Mouse (Mus musculus) right cerebral cortex, postnatal 25 days (tissue): ENCODE results near the gene Tcp11l2.

ENCODE experiments used
- DNase-seq: peaks from one replicate; pipeline ENCODE4 v3.0.0; 2022

Gene Tcp11l2

GRCm38 (mm10) chr10:84558511-84558910 is 17.9 kb upstream of the Tcp11l2 start:
- DNase-seq = no peak

DNA sequence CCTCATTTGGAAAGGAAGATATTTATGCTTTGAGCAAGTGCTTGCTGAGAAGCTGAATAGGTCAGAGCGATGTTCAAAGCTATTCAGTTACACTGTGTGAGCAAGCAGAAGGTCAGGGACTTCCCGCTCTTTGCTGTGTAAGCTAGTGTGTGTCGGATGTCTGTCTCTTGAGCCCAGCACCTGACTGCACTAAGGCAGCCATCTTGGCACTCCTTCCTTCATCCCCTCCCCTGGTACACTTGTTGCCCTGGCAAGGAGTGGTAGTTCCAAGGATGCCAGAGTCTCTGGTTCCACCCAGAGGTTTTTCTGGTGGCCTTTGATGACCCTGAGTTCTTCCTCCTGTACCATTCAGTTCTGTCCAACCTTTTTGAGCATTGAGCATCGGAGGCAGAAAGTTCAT is 16.4 kb upstream of the Tcp11l2 start:
- DNase-seq = no peak

DNA sequence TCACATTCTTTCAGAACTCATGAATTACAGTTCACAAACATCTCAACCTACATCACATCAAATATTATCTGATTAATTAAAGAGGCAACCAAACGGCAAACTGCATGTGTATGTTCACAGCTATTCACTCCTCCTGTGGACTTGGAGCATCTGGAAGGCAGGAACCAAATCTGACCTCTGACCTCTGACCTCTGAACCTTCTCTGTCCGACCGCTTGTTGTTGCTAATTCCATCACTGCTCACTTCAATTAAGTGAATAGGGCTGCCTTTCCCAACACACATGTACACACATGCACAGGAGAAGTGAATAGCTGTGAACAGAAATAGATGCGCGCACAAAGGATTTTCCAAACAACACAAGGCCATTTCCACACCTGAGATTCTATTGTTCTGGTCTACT is 14.3 kb upstream of the Tcp11l2 start:
- DNase-seq = no peak

DNA sequence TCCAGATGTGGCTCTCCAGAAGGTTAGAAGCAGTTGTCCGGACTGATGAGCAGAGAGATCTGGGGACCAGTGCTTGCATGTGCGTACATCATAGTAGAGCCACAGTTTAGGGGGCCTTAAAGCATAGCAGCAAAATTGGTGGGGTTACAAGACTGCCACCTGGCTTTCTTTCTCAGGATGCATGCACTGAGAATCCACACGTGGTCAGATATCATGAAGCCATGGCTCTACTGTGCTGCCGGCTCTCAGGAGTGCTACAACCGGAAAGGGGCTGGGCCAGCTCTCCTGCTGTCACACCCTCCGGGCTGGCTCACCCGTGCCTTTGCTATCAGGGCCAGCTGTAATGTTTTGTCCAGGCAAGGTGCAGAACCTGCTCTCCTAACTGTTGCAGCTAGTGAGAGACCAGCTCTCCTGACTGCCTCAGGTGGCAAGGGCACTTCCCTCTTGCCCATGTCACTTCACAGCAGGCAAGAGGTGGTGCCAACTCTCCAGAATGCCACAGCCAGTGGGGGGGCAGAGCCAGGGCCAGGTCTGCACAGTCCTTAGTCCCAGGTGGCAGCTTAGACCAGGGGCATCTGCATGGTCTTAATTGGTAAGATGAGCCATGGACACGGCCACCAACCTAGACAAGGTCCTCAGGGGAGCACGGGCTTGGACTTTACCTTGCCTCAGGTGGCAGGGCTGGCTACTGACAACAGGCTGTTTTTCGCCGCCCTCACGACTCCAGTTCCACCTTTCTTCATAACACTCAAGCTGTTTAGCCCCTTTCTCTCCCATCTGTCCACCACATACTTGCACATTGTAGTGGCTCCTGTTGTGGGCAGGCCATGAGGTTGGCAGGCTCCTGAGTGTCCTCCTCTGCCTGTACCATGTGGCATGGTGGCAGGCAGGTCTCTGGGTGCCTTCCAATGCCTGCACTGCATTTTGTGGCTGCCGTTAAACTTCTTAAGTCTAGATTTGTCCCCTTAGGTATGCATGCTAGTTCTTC is 13.6 kb upstream of the Tcp11l2 start:
- DNase-seq = no peak

- DNase-seq = no peak
Observed at GRCm38 (mm10) chr10:84564427-84564826, 12.0 kb upstream of the Tcp11l2 start.

DNA sequence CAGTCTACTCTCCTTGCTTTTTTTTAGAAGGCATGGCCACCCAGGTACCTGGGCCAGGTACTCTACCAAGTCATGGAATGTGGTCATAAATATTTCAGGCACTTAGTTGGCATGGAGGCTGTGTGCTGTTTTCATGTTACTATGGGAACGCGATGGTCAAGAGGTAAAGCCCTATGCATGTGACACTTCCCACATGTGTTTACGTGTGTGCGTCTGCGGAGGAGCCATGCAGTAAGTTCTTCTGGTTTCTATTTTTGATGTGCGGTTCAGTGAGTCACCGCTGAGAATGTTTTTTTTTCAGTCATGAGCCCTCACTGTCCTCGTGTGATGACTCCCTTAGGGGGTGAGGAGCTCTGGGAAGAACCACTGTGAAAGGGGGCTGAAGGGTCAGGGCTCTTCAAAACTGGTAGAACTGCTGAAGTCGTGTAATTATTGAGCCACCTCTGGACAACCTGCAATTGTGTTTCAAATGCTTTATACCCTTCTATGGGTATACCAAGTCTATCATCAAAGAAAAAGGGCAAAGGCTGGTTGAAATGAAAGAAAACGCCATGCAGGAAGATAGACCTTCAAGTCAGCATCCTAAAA is 5.3 kb upstream of the Tcp11l2 start:
- no peak for DNase-seq

DNA sequence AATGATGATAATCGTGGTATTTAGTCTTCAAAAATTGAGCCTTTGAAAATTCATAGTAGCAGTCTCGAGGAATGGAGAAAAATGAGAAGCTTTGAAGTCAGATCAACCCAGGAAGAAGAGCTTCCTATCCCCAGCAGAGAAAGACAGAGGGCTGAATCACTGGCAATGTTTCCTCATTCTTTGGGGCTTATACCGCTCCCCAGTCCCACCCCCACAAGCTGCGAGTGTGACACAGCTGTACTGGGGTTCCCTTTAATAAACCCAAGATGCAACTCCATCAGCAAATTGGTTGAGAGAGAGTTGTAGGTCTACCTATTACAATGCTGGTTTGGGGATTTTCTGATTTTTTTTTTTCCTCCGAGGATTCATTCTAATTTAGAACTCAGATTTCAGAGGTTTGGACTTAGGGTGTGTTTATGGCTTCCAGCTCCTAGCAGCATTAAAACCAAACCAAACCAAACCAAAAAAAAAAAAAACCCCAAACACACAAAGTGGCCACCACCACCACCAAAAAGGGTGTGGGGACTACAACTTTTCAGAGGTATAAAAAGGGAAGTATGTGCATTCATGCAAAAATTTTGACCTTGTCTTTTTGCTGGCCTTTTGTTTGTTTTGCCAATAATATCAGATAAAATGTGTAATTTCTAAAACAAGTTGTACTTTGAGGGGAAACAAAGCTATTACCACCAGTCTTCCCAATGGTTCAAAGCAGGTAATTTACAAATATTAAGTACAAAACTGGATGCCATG is 2.6 kb upstream of the Tcp11l2 start:
- DNase-seq = no peak

GRCm38 (mm10) chr10:84576029-84576394 is 414 bp upstream of the Tcp11l2 start:
- DNase-seq = no peak

DNA sequence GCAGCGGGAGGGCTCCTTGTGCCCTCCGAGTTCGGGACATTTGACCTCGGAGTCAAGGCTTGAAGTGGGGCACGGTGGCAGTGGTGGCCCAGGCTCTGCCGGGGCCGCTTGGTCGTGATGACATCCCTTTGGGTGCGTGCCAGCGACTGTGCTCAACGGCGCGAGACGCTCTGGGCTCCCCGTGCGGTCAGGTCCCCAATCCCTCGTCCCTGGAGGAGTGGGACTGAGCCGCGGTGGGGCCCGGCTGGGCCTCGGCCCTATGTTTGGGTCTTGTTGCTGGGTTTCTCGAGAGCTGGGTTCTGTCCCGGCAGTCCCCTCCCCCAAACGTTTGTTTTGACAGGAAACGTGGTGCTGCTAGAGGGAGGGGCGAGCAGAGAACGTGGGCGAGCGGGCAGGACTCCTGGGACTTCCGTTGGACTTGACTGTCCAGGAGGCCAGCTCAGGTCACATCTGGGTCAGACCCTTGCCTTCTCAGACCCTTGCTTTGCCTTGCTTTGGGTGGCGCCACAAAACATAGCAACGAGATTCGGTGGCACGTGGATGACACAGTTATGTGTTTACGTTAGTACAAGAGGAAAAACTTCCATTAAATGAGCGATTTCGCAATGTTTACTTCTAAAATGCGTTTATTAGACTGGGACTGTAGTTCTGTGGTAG is 773 bp downstream of the Tcp11l2 start:
- peak; percentile 61 for DNase-seq

- DNase-seq = no peak
Observed at GRCm38 (mm10) chr10:84578738-84579137, 2.3 kb downstream of the Tcp11l2 start.

DNA sequence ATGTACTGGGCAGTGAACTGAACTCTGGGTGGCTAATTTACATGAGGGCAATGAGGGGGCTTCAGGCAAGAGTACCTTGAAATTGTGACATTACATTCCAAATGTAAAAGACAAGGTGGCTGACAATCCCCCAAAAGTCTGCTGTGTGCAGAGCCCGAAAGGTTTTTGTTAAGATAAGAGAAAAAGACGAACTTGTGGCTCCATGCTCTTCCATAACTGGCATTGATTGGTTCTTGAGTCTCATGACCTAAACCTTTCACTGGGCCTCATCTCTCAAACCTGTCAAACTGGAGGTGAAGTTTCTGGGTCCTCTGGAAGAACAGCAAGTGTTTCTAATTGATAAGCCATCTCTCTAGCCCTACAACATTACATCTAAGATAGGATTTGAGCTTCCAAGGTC is 3.1 kb downstream of the Tcp11l2 start:
- DNase-seq = no peak

DNA sequence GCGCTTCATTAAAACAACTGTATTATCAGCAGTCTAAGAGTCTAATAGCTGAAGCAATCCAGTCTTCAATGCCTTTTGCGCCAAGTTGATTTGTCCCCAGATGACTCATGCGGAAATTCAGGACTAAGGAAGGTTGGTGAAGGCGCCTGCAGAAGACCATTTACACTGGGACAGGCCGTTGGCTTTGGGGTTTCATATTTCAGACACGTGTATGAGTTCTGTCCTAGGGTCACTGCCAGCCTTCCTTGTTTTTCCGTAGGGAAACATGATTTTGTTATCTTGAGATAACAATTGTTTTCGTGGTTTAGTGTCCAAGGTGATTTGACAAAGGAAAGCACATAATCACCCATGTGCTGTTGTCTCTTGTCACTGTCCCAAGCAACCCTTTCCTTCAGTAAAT is 4.8 kb downstream of the Tcp11l2 start:
- DNase-seq = no peak

- no peak for DNase-seq
Observed at GRCm38 (mm10) chr10:84582236-84582635, 5.8 kb downstream of the Tcp11l2 start.

DNA sequence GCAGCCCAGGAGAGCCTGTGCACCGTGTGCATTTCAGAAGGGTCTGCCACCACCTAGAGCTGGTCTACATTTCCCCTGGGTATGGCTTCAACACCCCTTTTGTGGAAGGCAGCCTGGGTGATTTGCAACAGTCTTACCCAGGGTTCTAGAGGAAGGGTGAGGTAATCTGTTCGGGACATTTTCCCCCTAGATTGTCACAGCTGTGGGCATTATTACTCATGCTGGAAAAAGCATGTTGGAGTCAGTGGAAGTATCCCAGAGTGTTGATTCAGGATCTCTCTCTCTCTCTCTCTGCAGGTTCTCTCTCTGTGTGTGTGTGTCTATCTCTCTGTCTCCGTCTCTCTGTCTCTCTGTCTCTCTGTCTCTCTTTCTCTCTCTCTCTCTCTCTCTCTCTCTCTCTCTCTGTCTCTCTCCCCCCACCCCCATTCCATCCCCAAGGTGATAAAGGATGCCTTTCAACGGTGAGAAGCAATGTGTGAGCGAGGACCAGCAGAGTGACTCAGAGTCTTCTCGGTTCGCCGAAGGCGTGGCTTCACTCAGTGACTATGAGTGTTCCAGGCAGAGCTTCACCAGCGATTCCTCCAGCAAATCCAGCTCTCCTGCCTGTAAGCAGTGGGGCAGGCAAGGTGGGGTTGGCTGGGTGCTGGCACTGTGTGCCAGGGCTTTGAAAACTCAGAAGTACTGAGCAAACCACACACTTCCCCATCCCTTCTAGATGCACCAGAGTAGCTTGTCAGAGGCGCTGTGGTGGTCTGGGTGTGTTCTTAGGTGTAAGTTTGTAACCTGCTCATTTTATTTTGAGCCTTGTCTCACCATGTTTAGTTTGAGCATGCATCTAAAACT is 8.2 kb downstream of the Tcp11l2 start:
- no peak for DNase-seq

DNA sequence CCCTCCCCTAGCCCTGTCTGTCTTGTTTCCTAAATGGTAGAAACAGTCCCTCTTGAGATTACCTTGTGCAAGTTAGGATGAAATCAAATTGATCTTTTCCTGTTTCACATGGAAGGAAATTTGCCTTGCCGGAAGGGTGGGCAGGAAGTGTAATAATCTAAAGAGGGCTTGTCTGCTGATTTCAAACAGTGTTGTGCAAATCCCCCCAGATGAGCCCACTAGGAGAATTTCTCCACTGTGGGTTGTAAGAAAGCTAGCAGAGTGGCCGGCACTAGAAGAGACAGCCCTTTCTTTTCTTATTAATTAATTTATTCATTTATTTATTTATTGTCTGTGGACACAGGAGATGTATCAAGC is 8.8 kb downstream of the Tcp11l2 start:
- DNase-seq = no peak

GRCm38 (mm10) chr10:84590956-84591355 is 14.5 kb downstream of the Tcp11l2 start:
- DNase-seq = no peak

DNA sequence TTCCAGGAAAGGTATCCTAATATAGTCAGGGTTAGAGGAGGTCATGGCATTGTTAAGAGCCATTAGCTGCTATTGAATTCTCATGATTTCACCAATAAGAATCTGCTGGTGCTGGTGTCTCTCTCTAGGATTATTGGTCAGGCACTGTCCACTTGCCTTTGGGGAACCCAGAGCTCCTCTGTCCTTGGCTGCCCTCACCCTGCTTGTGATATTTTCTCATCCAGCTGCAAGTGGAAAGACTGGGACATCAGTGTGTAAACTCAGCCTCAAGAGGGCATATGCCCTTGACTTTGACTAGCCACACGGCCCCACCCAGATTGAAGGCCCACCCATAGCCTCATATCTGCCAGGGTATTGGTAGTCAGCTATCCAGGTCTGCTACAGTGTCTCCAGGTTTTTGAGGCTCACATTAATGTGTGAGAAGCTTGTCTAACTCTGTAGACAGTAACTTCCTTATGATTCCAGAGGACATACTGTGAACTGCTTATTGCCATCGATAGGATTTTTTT is 15.3 kb downstream of the Tcp11l2 start:
- no peak for DNase-seq

GRCm38 (mm10) chr10:84592745-84593144 is 16.3 kb downstream of the Tcp11l2 start:
- no peak for DNase-seq

GRCm38 (mm10) chr10:84597127-84597785 is 20.8 kb downstream of the Tcp11l2 start:
- DNase-seq = no peak

- DNase-seq = no peak
Observed at GRCm38 (mm10) chr10:84598172-84598571, 21.7 kb downstream of the Tcp11l2 start.

DNA sequence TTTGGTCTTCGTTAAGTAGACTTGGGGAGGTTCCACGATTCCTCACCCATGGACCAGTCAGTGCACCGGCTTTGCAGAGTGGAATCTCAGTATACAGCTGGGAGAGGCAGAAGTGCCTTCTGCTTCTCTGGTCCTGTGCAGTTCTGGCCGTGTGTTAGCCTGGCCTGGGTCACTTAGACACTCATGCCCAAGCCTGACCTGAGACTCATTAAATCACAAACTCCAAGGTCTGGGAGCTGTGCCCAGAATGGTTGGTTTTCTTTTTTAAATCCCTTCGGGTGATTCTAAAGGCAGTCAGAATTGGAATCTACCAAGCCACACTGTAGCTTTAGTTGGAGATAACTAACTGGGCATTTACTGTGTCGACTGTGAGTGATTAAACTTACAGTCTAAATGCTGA is 23.7 kb downstream of the Tcp11l2 start:
- no peak for DNase-seq

DNA sequence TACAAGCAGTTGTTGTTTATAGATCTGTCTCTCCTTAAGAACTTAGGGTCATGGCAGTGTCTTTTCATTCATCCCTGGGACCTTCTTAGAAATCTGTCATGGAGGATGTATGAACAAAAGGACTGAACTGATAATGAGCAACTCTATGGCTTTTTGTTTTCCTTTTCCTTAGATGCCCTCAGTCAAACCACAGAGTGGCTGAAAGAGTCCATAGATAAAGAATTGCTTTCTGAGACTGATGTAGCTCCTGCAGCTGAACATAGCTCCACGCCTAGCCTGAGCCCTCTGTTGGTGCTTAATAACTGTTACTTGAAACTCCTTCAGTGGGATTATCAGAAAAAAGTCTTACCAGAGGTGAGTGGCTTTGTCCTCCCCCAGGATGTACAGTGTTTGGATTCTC is 27.9 kb downstream of the Tcp11l2 start:
- no peak for DNase-seq
